Mouse (Mus musculus) midbrain, embryonic 13.5 days (tissue): ENCODE measurements around the gene Mapre3. TPM values are rescaled to one million over a fixed set of nuclear protein-coding genes. Genes with fewer than 3 reads are reported as not detected.

Experiments
- ATAC-seq: fragments of 200-750 bp; cut with Nextera tagmentation; 2 replicates; pipeline ENCODE4 v1.8.0; 2017; ENCODE audit warnings: mild to moderate bottlenecking, moderate TSS enrichment, moderate library complexity
- H3K27ac ChIP-seq: fragments of 300-500 bp; sonication (generic); 2 replicates; pipeline ENCODE4 v1.5.1; 2015; ENCODE audit warnings: inconsistent platforms, mild to moderate bottlenecking, moderate library complexity
- H3K27me3 ChIP-seq: fragments of 300-500 bp; sonication (generic); 2 replicates; pipeline ENCODE4 v1.6.1; 2015; ENCODE audit warnings: mild to moderate bottlenecking, inconsistent platforms
- H3K36me3 ChIP-seq: fragments of 300-500 bp; sonication (generic); 2 replicates; pipeline ENCODE4 v1.6.1; 2015; ENCODE audit warnings: mild to moderate bottlenecking, inconsistent platforms
- H3K4me1 ChIP-seq: fragments of 300-500 bp; sonication (generic); replicated peaks from 2 replicates; pipeline ENCODE4 v1.6.1; 2015; ENCODE audit warnings: inconsistent platforms
- H3K4me2 ChIP-seq: fragments of 300-500 bp; sonication (generic); replicated peaks from 2 replicates; pipeline ENCODE4 v1.6.1; 2015; ENCODE audit warnings: moderate library complexity, mild to moderate bottlenecking, inconsistent platforms
- H3K4me3 ChIP-seq: fragments of 300-500 bp; sonication (generic); replicated peaks from 2 replicates; pipeline ENCODE4 v1.5.1; 2015; ENCODE audit warnings: mild to moderate bottlenecking, inconsistent platforms
- H3K9ac ChIP-seq: fragments of 300-500 bp; sonication (generic); replicated peaks from 2 replicates; pipeline ENCODE4 v1.6.1; 2015; ENCODE audit warnings: mild to moderate bottlenecking, inconsistent platforms
- H3K9me3 ChIP-seq: fragments of 300-500 bp; sonication (generic); 2 replicates; pipeline ENCODE4 v1.6.1; 2016; ENCODE audit warnings: mild to moderate bottlenecking, inconsistent platforms
- WGBS: fragments of 180-500 bp; shearing (Covaris S2); methylation state at CpG from one replicate; pipeline ENCODE4 v1.1.7; 2015; 5-methylcytosine and 5-hydroxymethylcytosine counted together
- polyA plus RNA-seq: library from polyadenylated mRNA; unstranded; fragments of >200 nt; fragmentation: Nextera tagmentation; extraction: Ambion mirVana; gene quantifications from 2 replicates; pipeline ENCODE4 v1.2.1, GENCODE M21; 2015

Mapre3 gene
- polyA plus RNA-seq, 1 experiment from 2014 or later = 113 TPM

DNA sequence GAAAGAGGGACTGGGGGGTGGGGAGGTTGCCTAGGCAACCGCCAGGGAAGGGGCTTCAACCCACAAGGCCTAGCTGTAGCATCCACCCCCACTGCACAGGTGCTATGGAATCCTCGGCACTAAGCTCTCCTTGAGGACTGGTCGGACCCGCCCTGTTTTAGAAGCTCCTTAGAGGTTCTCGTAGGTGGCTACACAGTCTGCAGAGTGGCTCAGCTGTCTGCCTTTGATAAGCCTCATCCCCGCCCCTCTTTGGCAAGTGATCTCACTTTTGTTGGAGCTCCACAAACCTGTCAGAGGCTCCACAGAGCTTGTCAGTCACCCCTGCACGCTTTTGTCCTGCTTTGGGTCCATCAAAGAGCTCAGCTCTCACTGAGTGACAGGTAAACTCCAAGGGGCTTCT is 17.0 kb upstream of the Mapre3 start:
- no peaks in the 10 kb centered on the region for H3K9me3 ChIP-seq
- H3K4me1 ChIP-seq = peaks cover 16% of the 10 kb centered on the region
- ATAC-seq = peak; percentile 34; the same call in 1 of the 2 replicates
- no peak overlapping the region for H3K4me2 ChIP-seq
- no peaks in the 10 kb centered on the region for H3K27me3 ChIP-seq
- WGBS = 50% methylated on average over 7 of the region's 7 CpGs
- peak overlapping the region; percentile 56 for H3K27ac ChIP-seq
- H3K36me3 ChIP-seq = peaks cover 73% of the 10 kb centered on the region
- no peak overlapping the region for H3K4me3 ChIP-seq
- H3K9ac ChIP-seq = peak overlapping the region; percentile 25; the same call in 1 of the 2 replicates

DNA sequence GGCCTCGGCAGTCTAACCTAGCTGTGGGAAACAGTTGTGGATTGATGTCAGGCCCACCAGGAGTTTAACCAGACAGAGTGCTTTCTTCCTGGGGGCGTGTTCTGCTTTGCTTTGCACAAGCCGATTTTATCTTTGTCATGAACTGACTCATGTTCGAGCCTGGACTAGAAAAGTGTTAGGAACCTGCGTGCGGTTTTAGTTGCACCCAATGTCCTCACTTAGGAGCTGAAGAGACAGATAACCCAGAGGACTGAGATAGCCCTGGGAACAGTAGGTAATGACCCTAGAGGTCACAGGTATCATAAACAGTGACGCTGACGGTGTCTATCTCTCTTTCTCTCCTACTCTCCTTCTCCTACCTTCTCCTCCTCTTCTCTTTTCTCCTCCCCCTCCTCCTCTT is 16.5 kb upstream of the Mapre3 start:
- Histone ChIP-seq H3K4me3 (no peak overlapping the region), H3K4me2 (no peak overlapping the region), H3K27ac (peak overlapping the region; percentile 56; the same call in 1 of the 2 replicates), H3K27me3 (no peaks in the 10 kb centered on the region), H3K36me3 (peaks cover 69% of the 10 kb centered on the region), H3K9ac (no peak overlapping the region), H3K9me3 (no peaks in the 10 kb centered on the region), H3K4me1 (peaks cover 16% of the 10 kb centered on the region)
- 80% methylated on average over 8 of the region's 8 CpGs for WGBS
- no peak for ATAC-seq

DNA sequence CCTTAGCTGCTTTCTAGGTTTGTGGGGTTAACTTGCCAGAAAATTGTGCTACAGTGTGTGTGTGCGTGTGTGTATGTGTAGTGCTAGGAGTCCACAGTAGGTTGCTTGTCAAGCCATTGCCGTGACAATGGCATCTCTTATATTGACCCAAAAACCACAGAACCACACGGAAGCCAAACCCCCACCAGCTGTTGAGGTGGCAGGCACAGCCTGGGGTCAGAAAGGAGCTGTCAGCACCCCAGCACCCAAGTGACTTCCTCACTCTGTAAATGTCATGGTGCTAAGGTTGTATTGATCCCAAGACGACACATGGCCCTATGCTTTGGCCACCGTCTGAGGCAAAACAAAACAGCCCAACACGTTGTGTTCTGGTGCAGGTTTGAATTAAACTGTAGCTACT is 15.5 kb upstream of the Mapre3 start:
- Histone ChIP-seq H3K27me3 (no peaks in the 10 kb centered on the region), H3K9ac (no peak overlapping the region), H3K4me3 (no peak overlapping the region), H3K4me2 (no peak overlapping the region), H3K27ac (no peak overlapping the region; the same call in 1 of the 2 replicates), H3K36me3 (peaks cover 59% of the 10 kb centered on the region), H3K9me3 (no peaks in the 10 kb centered on the region), H3K4me1 (peaks cover 16% of the 10 kb centered on the region)
- no peak for ATAC-seq
- WGBS = 90% methylated on average over 6 of the region's 6 CpGs

DNA sequence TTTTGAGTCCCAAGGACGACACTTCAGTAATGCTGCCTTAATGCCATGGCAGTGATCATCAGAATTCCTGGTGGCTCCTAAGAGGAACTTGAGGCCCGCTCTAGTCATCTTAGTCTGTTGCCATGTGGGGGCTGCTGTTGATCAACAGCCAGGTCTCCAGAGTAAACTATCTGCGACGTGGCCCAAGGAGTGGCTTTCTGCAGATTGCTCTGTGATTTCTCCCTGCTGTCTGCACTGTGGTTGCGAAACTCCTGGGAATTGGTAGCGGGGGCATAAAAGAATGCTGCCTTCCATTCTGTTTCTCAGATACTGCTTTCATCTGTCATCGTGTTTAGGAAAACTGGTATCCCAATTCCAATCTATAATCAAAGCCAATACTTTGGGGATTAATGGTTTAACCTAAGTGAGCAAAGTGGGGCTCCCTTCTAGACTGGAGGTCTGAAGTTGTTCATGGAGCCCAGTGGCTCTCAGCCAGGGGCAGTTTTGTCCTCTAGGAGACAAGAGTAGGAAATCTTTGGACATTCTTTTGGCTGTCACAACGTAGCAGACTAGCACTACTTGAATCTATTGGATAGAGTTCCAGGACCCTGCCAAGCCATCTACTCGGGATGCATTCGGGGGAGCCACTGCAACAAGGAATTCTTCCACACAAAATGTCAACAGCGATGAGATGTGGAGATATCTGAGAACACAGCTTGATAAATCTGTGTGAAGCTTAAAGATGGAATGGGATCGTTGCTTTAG is 11.5 kb upstream of the Mapre3 start:
- no peak for ATAC-seq
- peaks cover 20% of the 10 kb centered on the region for H3K36me3 ChIP-seq
- no peak overlapping the region for H3K27ac ChIP-seq
- no peak overlapping the region for H3K4me2 ChIP-seq
- no peaks in the 10 kb centered on the region for H3K27me3 ChIP-seq
- no peak overlapping the region for H3K4me3 ChIP-seq
- H3K9ac ChIP-seq = no peak overlapping the region
- 83% methylated on average over 12 of the region's 12 CpGs for WGBS
- H3K4me1 ChIP-seq = no peaks in the 10 kb centered on the region
- no peaks in the 10 kb centered on the region for H3K9me3 ChIP-seq

DNA sequence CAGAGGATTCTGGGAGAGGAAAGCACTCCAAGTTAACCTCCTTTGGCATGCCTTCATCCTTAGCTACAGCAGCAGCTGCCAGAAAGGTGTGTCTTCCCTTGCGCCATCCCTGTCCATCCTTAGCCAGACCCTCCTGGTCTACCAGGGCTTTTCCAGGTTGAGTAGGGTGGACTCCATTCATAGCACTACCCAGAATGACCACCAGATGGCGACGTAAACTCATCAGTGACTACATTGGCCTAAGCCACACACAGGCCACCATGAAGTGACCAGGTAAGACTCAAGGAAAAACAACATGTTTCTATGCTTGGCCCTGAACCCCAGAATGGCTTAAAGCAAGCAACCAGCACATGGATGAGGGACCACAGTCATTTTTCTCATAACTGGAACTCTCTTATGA is 8.3 kb upstream of the Mapre3 start:
- H3K27me3 ChIP-seq = no peaks in the 10 kb centered on the region
- H3K36me3 ChIP-seq = no peaks in the 10 kb centered on the region
- H3K4me3 ChIP-seq = no peak overlapping the region
- H3K4me2 ChIP-seq = no peak overlapping the region
- no peak overlapping the region for H3K27ac ChIP-seq
- H3K9me3 ChIP-seq = no peaks in the 10 kb centered on the region
- WGBS = 10% methylated on average over 3 of the region's 3 CpGs
- H3K9ac ChIP-seq = no peak overlapping the region
- H3K4me1 ChIP-seq = no peaks in the 10 kb centered on the region
- ATAC-seq = peak; percentile 89

DNA sequence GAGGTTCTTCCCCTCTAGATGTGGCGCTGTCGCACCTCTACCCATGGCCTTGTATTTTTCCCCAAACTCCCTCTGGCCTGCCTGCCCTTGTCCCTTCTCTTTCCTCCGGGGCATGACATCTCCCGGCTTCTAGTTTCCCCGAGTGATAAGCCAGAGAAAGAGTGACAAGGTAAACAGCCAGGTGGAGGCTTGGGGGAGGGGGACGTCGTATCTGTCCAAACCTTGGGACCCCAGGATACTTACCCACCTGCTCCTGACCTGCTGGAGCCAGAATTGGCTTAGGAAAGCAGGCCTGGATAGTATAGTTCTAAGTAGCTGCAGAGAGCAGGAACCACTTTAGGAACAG is 652 bp downstream of the Mapre3 start:
- H3K27ac ChIP-seq = peak overlapping the region; percentile 94
- no peaks in the 10 kb centered on the region for H3K9me3 ChIP-seq
- peaks cover 42% of the 10 kb centered on the region for H3K4me1 ChIP-seq
- H3K27me3 ChIP-seq = no peaks in the 10 kb centered on the region
- ATAC-seq = no peak; the same call in 1 of the 2 replicates
- WGBS = 5% methylated on average over 7 of the region's 7 CpGs
- peaks cover 3% of the 10 kb centered on the region; the same call in 1 of the 2 replicates for H3K36me3 ChIP-seq
- H3K4me3 ChIP-seq = peak overlapping the region; percentile 78
- H3K4me2 ChIP-seq = peak overlapping the region; percentile 81
- peak overlapping the region; percentile 87 for H3K9ac ChIP-seq

DNA sequence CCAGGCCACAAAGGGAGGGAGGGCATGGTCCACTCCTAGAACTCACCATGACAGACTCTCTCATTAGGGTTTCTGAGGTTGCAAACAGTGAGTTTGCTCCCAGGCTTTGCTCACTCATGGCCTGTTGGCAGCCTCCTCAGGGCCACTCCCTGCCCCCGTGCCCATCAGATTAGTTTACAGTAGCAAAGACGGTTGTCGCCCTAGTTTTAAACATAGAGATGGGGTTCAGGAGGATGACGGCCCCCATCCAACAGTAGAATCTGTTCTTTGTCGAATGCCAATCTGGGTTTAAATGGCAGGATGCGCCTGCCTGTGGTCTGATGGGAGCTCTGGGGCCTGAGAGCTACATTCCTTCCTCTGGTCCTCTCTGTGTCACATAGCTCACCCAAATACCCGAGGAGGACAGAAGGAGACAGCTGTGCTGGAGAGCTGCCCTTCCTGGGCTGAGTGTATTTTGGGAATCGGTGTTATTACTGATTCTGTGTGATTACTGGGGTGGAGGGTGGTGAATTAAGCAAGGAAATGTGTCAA is 1.9 kb downstream of the Mapre3 start:
- no peak overlapping the region for H3K27ac ChIP-seq
- peak overlapping the region; percentile 87 for H3K9ac ChIP-seq
- H3K9me3 ChIP-seq = no peaks in the 10 kb centered on the region
- peaks cover 3% of the 10 kb centered on the region; the same call in 1 of the 2 replicates for H3K36me3 ChIP-seq
- peaks cover 42% of the 10 kb centered on the region for H3K4me1 ChIP-seq
- H3K27me3 ChIP-seq = no peaks in the 10 kb centered on the region
- H3K4me2 ChIP-seq = peak overlapping the region; percentile 81
- WGBS = 73% methylated on average over 8 of the region's 8 CpGs
- no peak for ATAC-seq
- H3K4me3 ChIP-seq = peak overlapping the region; percentile 78

DNA sequence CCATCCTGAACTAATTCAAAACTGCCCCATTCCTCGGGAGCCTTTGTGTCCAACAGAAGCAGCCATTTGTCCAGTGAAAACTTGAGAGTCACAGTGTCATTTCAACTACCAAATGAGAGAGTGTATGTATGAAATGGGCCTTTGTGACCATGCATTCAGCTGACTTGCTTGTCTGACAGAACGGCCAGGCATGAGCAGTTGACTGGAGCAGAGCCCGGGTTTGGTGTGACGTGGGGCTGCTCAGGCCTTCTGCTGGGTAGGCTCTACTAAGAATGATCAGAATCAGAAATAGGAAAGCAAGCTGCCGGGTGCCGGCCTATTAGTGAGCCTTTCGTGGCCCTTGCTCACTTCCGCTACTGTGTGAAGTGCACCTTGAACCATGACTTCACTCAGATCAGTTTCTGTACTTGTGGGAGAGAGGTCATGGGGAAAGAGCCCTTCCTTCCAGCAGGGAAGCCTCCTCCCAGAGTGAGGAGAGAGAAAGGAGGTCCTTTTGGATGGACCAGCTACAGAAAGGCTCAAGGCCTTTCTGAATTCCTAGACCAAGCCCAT is 4.4 kb downstream of the Mapre3 start:
- no peaks in the 10 kb centered on the region for H3K9me3 ChIP-seq
- H3K4me3 ChIP-seq = no peak overlapping the region
- H3K4me1 ChIP-seq = peaks cover 48% of the 10 kb centered on the region
- no peak overlapping the region for H3K27ac ChIP-seq
- no peak overlapping the region for H3K9ac ChIP-seq
- H3K4me2 ChIP-seq = no peak overlapping the region
- 93% methylated on average over 8 of the region's 8 CpGs for WGBS
- no peaks in the 10 kb centered on the region for H3K27me3 ChIP-seq
- ATAC-seq = no peak
- H3K36me3 ChIP-seq = peaks cover 3% of the 10 kb centered on the region; the same call in 1 of the 2 replicates

DNA sequence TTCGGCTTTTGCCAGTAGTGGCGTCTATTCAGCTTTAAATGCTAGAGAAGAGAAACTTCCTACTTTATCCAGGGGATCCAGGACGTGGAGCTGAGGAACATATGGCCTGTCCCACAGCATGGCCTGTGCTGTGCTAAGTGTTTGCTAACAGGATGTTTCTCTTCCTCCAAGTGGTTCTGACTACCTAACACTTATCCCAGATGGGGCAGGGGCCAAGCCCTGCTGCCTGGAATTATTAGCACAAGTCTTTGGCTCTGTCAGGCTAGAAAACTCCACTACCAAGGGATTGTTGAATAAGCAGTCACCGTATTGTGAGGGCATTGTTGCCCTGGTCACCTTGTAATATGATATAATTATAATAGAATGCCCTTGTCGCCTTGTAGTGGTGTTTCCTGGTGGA is 8.2 kb downstream of the Mapre3 start:
- Histone ChIP-seq H3K27ac (no peak overlapping the region), H3K9me3 (no peaks in the 10 kb centered on the region), H3K4me2 (no peak overlapping the region), H3K36me3 (peaks cover 3% of the 10 kb centered on the region; the same call in 1 of the 2 replicates), H3K4me3 (no peak overlapping the region), H3K27me3 (no peaks in the 10 kb centered on the region), H3K4me1 (peaks cover 41% of the 10 kb centered on the region), H3K9ac (no peak overlapping the region)
- WGBS = 87% methylated on average over 5 of the region's 5 CpGs
- no peak for ATAC-seq

DNA sequence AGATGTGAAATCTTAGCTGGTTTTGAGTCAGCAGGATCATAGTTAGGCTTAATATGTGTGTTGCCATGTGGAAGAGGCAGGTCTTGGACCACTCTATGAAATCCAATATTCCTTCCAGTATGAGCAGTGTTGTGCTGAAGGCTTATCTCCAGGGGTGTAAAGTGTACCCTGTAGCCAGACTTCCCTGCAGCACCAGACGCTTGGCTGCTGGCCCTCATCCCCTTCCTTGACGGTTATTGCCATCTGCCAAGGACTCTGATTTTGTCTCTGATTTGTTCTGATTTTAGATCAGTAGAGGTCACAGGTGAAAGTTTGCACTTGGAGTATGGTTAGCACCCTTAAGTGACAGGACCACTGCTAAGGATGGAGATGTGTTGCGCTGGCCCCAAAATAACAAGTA is 8.7 kb downstream of the Mapre3 start:
- ATAC-seq = no peak
- 97% methylated on average over 3 of the region's 3 CpGs for WGBS
- no peaks in the 10 kb centered on the region for H3K27me3 ChIP-seq
- H3K4me3 ChIP-seq = no peak overlapping the region
- H3K27ac ChIP-seq = no peak overlapping the region
- H3K4me2 ChIP-seq = no peak overlapping the region
- peaks cover 37% of the 10 kb centered on the region for H3K4me1 ChIP-seq
- H3K9me3 ChIP-seq = no peaks in the 10 kb centered on the region
- H3K9ac ChIP-seq = no peak overlapping the region
- H3K36me3 ChIP-seq = peaks cover 3% of the 10 kb centered on the region; the same call in 1 of the 2 replicates

DNA sequence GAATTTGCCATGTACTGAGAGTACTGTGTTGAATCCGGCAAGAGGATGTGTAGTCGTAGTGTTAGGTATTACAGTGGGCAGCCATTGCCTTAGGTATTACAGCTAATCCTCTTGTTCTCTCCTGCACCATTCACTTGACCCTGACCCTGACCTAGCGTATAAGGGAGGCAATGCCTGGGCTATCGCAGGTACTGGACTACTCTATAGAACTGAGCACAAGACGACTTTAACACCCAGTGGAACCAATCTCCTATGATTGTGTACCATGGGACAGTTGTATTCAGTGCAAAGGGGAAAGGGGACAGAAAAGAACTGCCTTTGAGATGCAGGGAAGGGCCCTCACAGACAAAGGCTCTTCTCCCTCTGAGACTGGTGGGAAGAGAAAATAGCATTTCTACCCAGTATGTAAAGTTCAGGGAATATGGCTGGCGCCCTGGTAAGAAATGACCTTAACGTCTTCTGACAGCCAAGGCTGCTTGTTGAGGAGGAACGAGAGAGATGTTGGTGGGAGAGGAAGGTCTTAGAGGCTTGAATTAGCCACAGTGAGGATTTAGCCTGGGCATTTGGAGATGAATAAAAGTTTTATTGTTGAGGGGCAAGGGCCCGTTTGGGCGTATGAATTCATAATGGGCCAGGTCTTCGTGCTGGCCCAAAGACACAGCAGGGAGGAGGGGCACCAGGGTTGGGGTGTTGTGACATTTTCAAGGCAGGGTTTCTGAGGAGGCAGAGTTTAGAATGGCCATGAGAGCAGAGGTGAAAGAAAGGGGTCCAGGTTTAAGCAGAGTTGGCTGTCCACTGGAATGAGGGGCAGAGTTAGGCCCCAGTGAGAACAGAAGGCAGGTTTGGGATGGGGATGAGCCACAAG is 9.9 kb downstream of the Mapre3 start:
- peak overlapping the region; percentile 41; the same call in 1 of the 2 replicates for H3K27ac ChIP-seq
- no peaks in the 10 kb centered on the region for H3K27me3 ChIP-seq
- 26% methylated on average over 11 of the region's 11 CpGs for WGBS
- no peak overlapping the region for H3K4me3 ChIP-seq
- H3K4me1 ChIP-seq = peaks cover 31% of the 10 kb centered on the region
- H3K9me3 ChIP-seq = no peaks in the 10 kb centered on the region
- ATAC-seq = peak; percentile 67
- H3K4me2 ChIP-seq = no peak overlapping the region
- H3K9ac ChIP-seq = no peak overlapping the region
- H3K36me3 ChIP-seq = peaks cover 3% of the 10 kb centered on the region; the same call in 1 of the 2 replicates
